Mouse (Mus musculus): ENCODE measurements around the gene Tcf12. TPM values are rescaled to one million over a fixed set of nuclear protein-coding genes. Genes with fewer than 3 reads are reported as not detected.
A peak's percentile ranks its signal among the peaks of the same experiment; 100 is the strongest.

Tcf12 gene
- polyA plus RNA-seq, 1 experiment from 2014 or later, result 62.7 TPM

DNA sequence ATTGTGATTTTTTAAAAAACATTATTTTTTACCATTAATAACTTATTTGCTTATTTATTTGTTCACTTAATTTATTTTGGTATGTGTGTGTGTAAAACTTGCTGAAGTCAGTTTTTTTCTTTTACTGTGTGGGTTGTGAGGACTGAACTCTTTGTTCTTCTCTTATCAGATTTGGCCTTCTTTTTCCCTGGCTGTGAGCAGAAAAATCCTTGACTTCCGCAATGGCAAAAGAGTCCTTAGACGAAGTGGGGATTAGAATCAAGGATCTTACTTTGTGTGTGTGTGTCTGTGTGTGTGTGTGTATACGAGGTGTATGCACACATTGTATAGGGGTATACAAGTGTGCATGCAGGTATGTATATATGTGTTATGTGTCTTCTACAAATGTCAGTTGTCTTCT lies 176.8 kb downstream of the Tcf12 start:
- H3K36me3 ChIP-seq, result no peaks in the 10 kb centered on the region
- WGBS, result 89% methylated on average over 3 of the region's 3 CpGs
- ATAC-seq (replicated peaks), result no peak
- H3K9ac ChIP-seq (replicated peaks), result no peak overlapping the region
- H3K27me3 ChIP-seq, result no peaks in the 10 kb centered on the region
- peaks cover 7% of the 10 kb centered on the region; the same call in 1 of the 2 replicates for H3K4me1 ChIP-seq
- no peak overlapping the region for H3K4me2 ChIP-seq (replicated peaks)
- no peaks in the 10 kb centered on the region for H3K9me3 ChIP-seq
- no peak overlapping the region for H3K27ac ChIP-seq (replicated peaks)
- no peak overlapping the region for H3K4me3 ChIP-seq

DNA sequence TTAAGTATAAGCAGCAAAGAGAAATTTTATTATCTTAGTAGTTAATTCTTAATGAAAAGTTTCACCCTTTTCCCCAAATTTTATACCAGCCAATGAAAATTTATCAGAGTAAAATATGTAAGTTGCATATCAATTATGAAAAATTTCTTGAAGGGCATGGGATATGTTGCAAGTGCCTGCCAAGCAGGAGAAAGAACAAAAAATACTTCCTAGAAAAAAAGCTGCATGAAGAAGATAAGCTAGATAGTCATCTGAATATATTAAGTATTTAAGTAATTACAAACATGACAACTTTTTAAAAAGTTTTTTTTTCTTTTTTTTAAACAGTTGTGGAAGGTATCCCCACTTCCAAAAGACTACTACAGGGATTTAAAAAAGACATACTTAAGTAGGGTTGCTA lies 179.7 kb downstream of the Tcf12 start:
- Histone ChIP-seq H3K9ac (replicated peaks) (no peak overlapping the region), H3K4me3 (no peak overlapping the region), H3K27me3 (no peaks in the 10 kb centered on the region), H3K9me3 (no peaks in the 10 kb centered on the region), H3K27ac (replicated peaks) (no peak overlapping the region), H3K4me1 (peaks cover 7% of the 10 kb centered on the region; the same call in 1 of the 2 replicates), H3K36me3 (no peaks in the 10 kb centered on the region), H3K4me2 (replicated peaks) (no peak overlapping the region)
- no peak for ATAC-seq (replicated peaks)

DNA sequence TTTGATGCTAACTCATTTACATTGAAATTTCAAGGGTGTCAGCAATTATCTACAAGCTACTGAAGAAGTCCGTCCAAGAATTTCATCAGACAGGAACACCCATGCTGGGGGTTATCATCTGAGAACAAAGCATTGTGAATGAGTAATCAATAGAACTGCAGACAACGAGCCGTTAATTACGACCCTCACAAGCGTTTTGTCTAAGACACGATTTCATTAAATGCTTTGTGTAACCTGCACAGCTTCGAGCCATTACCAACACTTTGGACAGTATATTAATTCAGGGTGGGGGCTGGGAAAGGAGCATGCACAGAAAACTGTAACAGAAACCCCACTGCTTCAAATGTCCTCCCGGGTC lies 180.3 kb downstream of the Tcf12 start:
- H3K27me3 ChIP-seq, result no peaks in the 10 kb centered on the region
- H3K4me3 ChIP-seq, result no peak overlapping the region
- no peaks in the 10 kb centered on the region for H3K9me3 ChIP-seq
- H3K36me3 ChIP-seq, result no peaks in the 10 kb centered on the region
- peaks cover 8% of the 10 kb centered on the region; the same call in 1 of the 2 replicates for H3K4me1 ChIP-seq
- no peak for ATAC-seq (replicated peaks)
- no peak overlapping the region for H3K4me2 ChIP-seq (replicated peaks)
- H3K9ac ChIP-seq (replicated peaks), result no peak overlapping the region
- WGBS, result 14% methylated on average over 8 of the region's 8 CpGs
- no peak overlapping the region for H3K27ac ChIP-seq (replicated peaks)

DNA sequence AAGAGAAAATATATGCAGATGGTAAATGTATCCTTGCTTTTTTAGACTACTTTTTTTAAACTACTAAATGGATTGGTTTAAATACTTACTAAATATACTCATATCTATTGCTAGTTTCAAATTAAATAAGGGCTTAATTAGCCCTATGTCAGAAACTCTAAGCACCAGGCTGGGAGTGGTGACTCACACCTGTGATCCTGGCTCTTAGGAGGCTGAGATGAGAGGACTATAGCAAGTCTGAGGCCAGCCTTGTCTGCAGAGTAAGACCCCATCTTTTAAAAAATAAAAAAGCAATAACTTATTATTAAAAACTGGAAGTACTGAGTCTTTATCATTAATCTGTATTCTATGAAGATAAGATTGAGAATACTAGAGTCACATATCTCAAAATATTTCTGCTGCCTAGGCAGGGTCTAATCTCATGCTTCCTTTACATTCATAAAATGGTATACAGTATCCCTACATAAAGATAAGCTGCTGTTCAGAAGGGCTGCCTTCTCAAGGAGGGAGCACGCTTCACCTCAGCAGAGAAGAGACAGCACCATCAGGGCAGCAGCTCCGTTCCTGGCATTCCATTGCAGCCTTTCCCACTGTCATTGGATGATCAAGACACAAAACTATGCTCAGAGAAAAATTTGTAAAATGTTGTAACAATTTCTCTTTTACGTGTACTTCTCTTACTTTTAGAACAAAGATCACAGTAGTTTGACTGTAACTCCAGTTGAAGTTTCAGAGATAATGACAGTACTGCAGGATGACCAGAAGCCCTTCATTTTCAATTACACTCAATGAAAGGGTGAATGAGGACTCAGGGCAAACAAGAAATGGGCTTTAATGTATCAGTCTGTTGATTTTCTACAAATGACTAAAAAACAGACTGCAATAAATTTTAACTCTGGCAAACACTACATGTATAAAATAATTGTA lies 181.0 kb downstream of the Tcf12 start:
- ATAC-seq (replicated peaks), result no peak
- H3K27me3 ChIP-seq, result no peaks in the 10 kb centered on the region
- peaks cover 14% of the 10 kb centered on the region for H3K4me1 ChIP-seq
- no peak overlapping the region for H3K27ac ChIP-seq (replicated peaks)
- H3K4me2 ChIP-seq (replicated peaks), result no peak overlapping the region
- 71% methylated on average over 3 of the region's 3 CpGs for WGBS
- no peak overlapping the region for H3K4me3 ChIP-seq
- no peak overlapping the region for H3K9ac ChIP-seq (replicated peaks)
- no peaks in the 10 kb centered on the region for H3K9me3 ChIP-seq
- H3K36me3 ChIP-seq, result no peaks in the 10 kb centered on the region

DNA sequence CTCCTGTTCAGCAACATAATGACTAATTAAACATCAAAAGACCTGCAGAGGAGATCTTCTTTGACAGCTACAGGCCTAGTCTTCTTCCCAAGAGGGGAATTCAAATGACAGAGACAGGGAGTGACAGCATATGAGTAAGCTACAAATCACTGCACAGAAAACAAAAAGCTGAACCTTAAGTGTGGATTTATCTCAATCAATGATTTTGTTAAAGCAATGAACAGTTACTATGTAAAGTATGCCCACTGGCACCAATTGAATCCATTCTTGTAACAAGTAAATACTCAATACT lies 195.1 kb downstream of the Tcf12 start:
- H3K4me3 ChIP-seq, result no peak overlapping the region
- H3K27ac ChIP-seq (replicated peaks), result no peak overlapping the region
- H3K9ac ChIP-seq (replicated peaks), result no peak overlapping the region
- peaks cover 17% of the 10 kb centered on the region for H3K4me1 ChIP-seq
- no peaks in the 10 kb centered on the region for H3K9me3 ChIP-seq
- H3K36me3 ChIP-seq, result no peaks in the 10 kb centered on the region
- no peaks in the 10 kb centered on the region for H3K27me3 ChIP-seq
- no peak overlapping the region for H3K4me2 ChIP-seq (replicated peaks)
- no peak for ATAC-seq (replicated peaks)

DNA sequence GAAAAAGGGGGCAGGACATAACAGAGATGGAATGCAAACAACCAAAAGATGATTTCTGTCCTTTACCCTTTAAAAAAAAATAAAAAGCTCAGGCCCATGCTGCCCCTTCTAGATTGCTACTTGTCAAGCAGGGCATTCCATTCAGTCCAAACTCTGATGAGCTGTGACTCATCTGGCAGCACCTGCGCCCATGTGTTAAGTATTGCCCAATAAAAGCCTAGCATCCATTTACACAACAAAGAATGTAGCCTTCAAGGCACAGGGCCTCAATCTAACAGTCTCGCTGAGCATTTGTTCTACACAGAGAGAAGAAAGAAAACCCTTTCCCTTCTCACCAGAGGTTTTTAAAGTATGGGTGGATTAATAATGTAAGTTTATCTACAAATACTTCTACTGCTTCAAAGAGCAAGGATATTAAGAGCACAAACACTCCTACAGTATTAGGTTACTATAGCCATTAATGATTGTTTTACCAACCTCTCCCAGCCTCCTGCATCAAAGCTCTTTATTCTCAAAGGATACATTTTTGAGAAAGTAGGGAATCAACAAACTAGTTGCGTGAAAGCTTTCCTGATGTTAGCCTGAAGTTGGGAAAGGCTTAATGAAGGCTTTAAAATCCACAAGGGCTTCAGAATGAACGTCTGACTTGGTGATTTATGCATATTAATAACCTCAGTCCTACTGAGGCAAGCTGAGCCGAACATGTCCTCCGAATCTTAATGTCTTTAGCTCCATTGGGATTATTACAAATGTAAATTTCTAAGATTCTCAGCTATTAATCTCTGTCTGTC lies 195.6 kb downstream of the Tcf12 start:
- Histone ChIP-seq H3K4me1 (peaks cover 17% of the 10 kb centered on the region), H3K27ac (replicated peaks) (peak overlapping the region; percentile 34), H3K36me3 (no peaks in the 10 kb centered on the region), H3K9ac (replicated peaks) (no peak overlapping the region), H3K27me3 (no peaks in the 10 kb centered on the region), H3K9me3 (no peaks in the 10 kb centered on the region), H3K4me2 (replicated peaks) (no peak overlapping the region), H3K4me3 (no peak overlapping the region)
- WGBS, result 8% methylated on average over 6 of the region's 6 CpGs
- no peak for ATAC-seq (replicated peaks)

DNA sequence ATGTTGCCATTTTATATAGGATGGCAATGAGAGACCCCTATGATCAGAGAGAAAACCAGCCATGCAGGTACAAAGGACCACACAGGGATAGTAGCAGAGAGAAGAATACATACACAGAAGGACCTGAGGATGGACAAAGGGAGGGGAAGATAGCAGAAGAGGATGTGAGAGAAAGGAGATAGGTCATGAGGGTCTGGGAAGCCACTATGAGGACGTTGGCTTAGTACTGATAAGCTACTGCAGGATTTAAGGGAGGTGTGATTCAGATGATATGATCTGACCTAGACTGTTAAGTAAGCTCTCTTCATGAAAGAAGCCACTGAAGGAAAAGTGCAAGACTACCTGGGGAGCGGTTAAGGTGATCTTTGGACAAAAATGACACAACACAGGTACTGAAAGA lies 205.1 kb downstream of the Tcf12 start:
- 82% methylated on average over 2 of the region's 2 CpGs for WGBS
- ATAC-seq (replicated peaks), result no peak
- Histone ChIP-seq H3K27me3 (no peaks in the 10 kb centered on the region), H3K4me3 (no peak overlapping the region), H3K27ac (replicated peaks) (no peak overlapping the region), H3K36me3 (peaks cover 10% of the 10 kb centered on the region; the same call in 1 of the 2 replicates), H3K9ac (replicated peaks) (no peak overlapping the region), H3K4me2 (replicated peaks) (no peak overlapping the region), H3K9me3 (no peaks in the 10 kb centered on the region), H3K4me1 (no peaks in the 10 kb centered on the region)

DNA sequence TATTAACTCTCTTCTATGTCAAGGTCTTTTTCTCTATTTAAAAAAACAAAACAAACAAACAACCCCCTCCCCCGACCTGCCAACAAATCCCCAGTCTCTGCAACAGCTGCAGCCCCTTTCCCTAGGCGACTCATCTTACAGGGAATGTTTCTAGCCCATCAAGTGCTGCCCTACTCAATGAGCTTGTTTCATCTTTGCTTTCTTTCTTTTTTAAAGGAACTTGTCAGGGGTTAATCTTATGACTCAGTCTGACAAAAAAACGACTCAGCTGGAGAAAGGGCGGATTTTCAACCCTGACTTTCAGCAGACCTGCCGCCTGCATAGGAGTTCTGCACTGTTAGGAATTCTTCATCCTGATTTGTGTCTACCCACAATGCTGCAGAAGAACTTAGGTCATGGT lies 212.8 kb downstream of the Tcf12 start:
- no peaks in the 10 kb centered on the region for H3K27me3 ChIP-seq
- no peaks in the 10 kb centered on the region for H3K36me3 ChIP-seq
- H3K9ac ChIP-seq (replicated peaks), result no peak overlapping the region
- ATAC-seq (replicated peaks), result no peak
- H3K4me1 ChIP-seq, result peaks cover 35% of the 10 kb centered on the region
- no peak overlapping the region for H3K4me2 ChIP-seq (replicated peaks)
- no peak overlapping the region for H3K4me3 ChIP-seq
- no peaks in the 10 kb centered on the region for H3K9me3 ChIP-seq
- H3K27ac ChIP-seq (replicated peaks), result peak overlapping the region; percentile 59
- WGBS, result 32% methylated on average over 5 of the region's 5 CpGs

DNA sequence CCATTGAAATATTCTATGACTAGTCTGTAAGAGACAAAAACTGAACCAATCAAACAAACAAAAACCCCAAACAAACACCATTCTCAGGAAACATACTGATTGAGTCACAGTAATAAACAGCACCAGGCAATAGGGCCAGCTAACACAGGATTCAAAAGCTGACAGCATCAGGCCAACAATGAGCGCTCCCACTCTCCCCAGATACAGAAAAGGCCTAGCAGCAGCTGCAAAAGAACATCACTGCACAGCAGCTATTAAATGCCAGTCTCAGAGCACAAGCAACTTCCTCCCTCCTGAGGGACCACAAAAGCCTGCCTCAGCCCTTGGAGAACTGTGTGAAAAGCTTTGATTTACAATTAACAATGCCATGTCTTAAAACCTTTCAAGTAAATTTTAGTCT lies 214.3 kb downstream of the Tcf12 start:
- H3K9ac ChIP-seq (replicated peaks), result no peak overlapping the region
- peak overlapping the region; percentile 59 for H3K27ac ChIP-seq (replicated peaks)
- WGBS, result 3% methylated on average over 1 of the region's 1 CpGs
- peaks cover 35% of the 10 kb centered on the region for H3K4me1 ChIP-seq
- peak; percentile 66 for ATAC-seq (replicated peaks)
- no peaks in the 10 kb centered on the region for H3K27me3 ChIP-seq
- no peaks in the 10 kb centered on the region for H3K36me3 ChIP-seq
- H3K4me2 ChIP-seq (replicated peaks), result no peak overlapping the region
- H3K4me3 ChIP-seq, result no peak overlapping the region
- H3K9me3 ChIP-seq, result no peaks in the 10 kb centered on the region

DNA sequence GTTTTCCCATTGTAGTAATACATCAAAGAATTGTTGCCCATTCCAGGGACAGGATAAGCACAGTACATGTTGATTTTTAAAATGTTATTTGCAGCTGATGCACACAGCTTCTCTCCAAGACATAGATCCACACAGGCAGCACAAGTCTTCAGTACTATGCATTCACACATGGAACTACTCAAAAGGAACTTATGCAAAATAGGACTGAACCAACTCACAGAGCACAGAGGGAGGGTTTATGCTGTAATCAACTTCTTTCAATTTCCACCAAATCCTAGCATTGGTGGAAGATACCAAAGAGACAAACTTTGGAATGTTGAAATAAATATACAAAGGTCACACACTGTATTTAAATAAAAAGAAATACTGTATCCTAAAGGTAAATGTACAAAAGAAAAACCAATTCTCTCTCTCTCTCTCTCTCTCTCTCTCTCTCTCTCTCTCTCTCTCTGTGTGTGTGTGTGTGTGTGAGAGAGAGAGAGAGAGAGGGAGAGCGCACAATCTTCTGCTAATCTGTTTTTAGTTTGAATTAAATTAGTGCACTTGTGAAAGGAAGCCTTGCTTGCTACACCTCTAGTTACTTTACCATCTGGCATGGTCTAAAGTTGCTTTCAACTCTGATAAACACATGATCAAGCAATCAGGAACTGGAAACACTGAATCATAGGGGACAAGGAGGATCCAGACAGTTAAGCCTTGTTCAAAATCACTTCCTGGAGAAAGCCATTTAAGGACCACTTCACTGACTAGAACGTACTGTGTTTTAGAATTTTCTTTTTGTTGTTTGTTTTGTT lies 215.5 kb downstream of the Tcf12 start:
- Histone ChIP-seq H3K4me2 (replicated peaks) (0 out of 2 replicates have a peak overlapping the region, but pooled peaks have one; percentile 26), H3K27me3 (no peaks in the 10 kb centered on the region), H3K36me3 (no peaks in the 10 kb centered on the region), H3K9ac (replicated peaks) (no peak overlapping the region), H3K4me3 (peak overlapping the region; percentile 28), H3K4me1 (peaks cover 35% of the 10 kb centered on the region), H3K9me3 (no peaks in the 10 kb centered on the region), H3K27ac (replicated peaks) (peak overlapping the region; percentile 61)
- peak; percentile 89 for ATAC-seq (replicated peaks)
- under 1% methylated on average over 2 of the region's 2 CpGs for WGBS

DNA sequence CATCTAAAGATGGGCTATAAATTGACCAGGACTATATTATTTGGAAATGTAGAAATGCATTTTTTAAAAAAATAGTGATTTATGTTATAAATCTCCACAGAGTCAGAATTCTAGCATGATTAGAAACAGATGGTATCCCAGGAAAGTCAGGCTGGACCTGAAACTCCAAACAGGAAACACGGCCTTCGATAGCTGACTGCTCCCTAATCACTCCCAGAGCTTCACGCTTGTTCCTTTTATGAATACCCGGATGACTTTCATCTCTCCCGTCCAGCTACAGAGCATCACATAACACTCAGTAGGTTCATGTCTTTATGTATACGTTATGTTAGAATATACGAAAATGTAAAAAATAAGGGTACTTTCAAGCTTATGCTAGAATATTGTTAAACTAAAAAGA lies 216.4 kb downstream of the Tcf12 start:
- H3K27me3 ChIP-seq, result no peaks in the 10 kb centered on the region
- H3K27ac ChIP-seq (replicated peaks), result no peak overlapping the region
- H3K9ac ChIP-seq (replicated peaks), result no peak overlapping the region
- 36% methylated on average over 7 of the region's 7 CpGs for WGBS
- peak overlapping the region; percentile 28 for H3K4me3 ChIP-seq
- 0 out of 2 replicates have a peak overlapping the region, but pooled peaks have one; percentile 17 for H3K4me2 ChIP-seq (replicated peaks)
- peaks cover 35% of the 10 kb centered on the region for H3K4me1 ChIP-seq
- no peak for ATAC-seq (replicated peaks)
- no peaks in the 10 kb centered on the region for H3K9me3 ChIP-seq
- no peaks in the 10 kb centered on the region for H3K36me3 ChIP-seq

DNA sequence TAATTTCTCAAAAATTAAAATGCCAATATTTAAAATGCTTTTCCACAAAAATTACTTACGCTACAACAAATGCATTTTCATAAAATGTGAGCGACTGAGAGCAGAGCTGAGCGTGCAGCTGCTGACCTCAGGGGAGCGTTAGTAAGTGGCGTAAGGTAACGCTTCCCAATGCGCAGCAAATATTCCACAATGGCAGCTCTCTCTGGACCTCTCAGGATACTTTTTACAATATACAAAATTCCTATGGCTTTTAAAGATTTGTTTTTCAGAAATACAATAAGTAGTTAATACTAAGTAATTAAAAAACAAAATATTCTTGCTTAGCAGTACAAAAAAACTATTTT lies 216.8 kb downstream of the Tcf12 start:
- H3K4me1 ChIP-seq, result peaks cover 35% of the 10 kb centered on the region
- 0 out of 2 replicates have a peak overlapping the region, but pooled peaks have one; percentile 28 for H3K9ac ChIP-seq (replicated peaks)
- H3K9me3 ChIP-seq, result no peaks in the 10 kb centered on the region
- peak overlapping the region; percentile 29 for H3K4me2 ChIP-seq (replicated peaks)
- H3K4me3 ChIP-seq, result peak overlapping the region; percentile 27
- no peak overlapping the region for H3K27ac ChIP-seq (replicated peaks)
- no peak for ATAC-seq (replicated peaks)
- H3K27me3 ChIP-seq, result no peaks in the 10 kb centered on the region
- 60% methylated on average over 7 of the region's 7 CpGs for WGBS
- H3K36me3 ChIP-seq, result no peaks in the 10 kb centered on the region
